Mouse (Mus musculus) forebrain, embryonic 11.5 days (tissue): ENCODE measurements around the gene Coil. TPM values are rescaled to one million over a fixed set of nuclear protein-coding genes. Genes with fewer than 3 reads are reported as not detected.

Experiments used
- ATAC-seq: fragments of 200-750 bp; cut with Nextera tagmentation; replicated peaks from 2 replicates; pipeline ENCODE4 v1.8.0; 2017; ENCODE audit warnings: moderate TSS enrichment; ENCODE audit not compliant: low FRiP score
- DNase-seq: peaks from one replicate; pipeline ENCODE4 v3.0.0-alpha.2; 2017; ENCODE audit warnings: low spot score
- H3K27ac ChIP-seq: fragments of 300-500 bp; sonication (generic); 2 replicates; pipeline ENCODE4 v1.5.1; 2014; ENCODE audit warnings: low read depth, low read length
- H3K27me3 ChIP-seq: fragments of 300-500 bp; sonication (generic); 2 replicates; pipeline ENCODE4 v1.6.1; 2014; ENCODE audit warnings: mild to moderate bottlenecking, low read length, mixed read lengths; ENCODE audit not compliant: control insufficient read depth, insufficient read depth
- H3K36me3 ChIP-seq: fragments of 300-500 bp; sonication (generic); 2 replicates; pipeline ENCODE4 v1.6.1; 2014; ENCODE audit warnings: mild to moderate bottlenecking, low read length, moderate library complexity, mixed read lengths; ENCODE audit not compliant: control insufficient read depth, insufficient read depth
- H3K4me1 ChIP-seq: fragments of 300-500 bp; sonication (generic); replicated peaks from 2 replicates; pipeline ENCODE4 v1.6.1; 2014; ENCODE audit warnings: low read length, mixed read lengths; ENCODE audit not compliant: control insufficient read depth, insufficient read depth
- H3K4me2 ChIP-seq: fragments of 300-500 bp; sonication (generic); 2 replicates; pipeline ENCODE4 v1.6.1; 2014; ENCODE audit warnings: low read depth, mild to moderate bottlenecking, low read length, moderate library complexity, mixed read lengths; ENCODE audit not compliant: severe bottlenecking
- H3K4me3 ChIP-seq: fragments of 300-500 bp; sonication (generic); 2 replicates; pipeline ENCODE4 v1.5.1; 2014; ENCODE audit warnings: low read depth, low read length
- H3K9ac ChIP-seq: fragments of 300-500 bp; sonication (generic); 2 replicates; pipeline ENCODE4 v1.6.1; 2014; ENCODE audit warnings: low read length
- H3K9me3 ChIP-seq: fragments of 300-500 bp; sonication (generic); 2 replicates; pipeline ENCODE4 v1.6.1; 2016; ENCODE audit warnings: low read length, mixed read lengths; ENCODE audit not compliant: control insufficient read depth
- WGBS: fragments of 180-500 bp; shearing (Covaris S2); extraction: QIAGEN DNeasy Blood & Tissue Kit; methylation state at CpG from one replicate; pipeline ENCODE4 v1.1.7; 2014; 5-methylcytosine and 5-hydroxymethylcytosine counted together
- polyA plus RNA-seq: library from polyadenylated mRNA; unstranded; fragments of >200 nt; fragmentation: Nextera tagmentation; extraction: Ambion mirVana; gene quantifications from 2 replicates; pipeline ENCODE4 v1.2.1, GENCODE M21; 2014

The Coil gene
- polyA plus RNA-seq, 1 experiment from 2014 or later = 20.4 TPM

GRCm38 (mm10) chr11:89003726-89004125 lies 33.7 kb downstream of the Coil start:
- no peak overlapping the region for H3K4me3 ChIP-seq
- H3K9me3 ChIP-seq = no peaks in the 10 kb centered on the region
- no peak for ATAC-seq
- 85% methylated on average over 4 of the region's 4 CpGs for WGBS
- no peak overlapping the region for H3K9ac ChIP-seq
- H3K27ac ChIP-seq = no peak overlapping the region
- peaks cover 19% of the 10 kb centered on the region for H3K27me3 ChIP-seq
- H3K36me3 ChIP-seq = no peaks in the 10 kb centered on the region
- no peaks in the 10 kb centered on the region; the same call in 1 of the 2 replicates for H3K4me1 ChIP-seq
- H3K4me2 ChIP-seq = no peak overlapping the region
- no peak for DNase-seq

- peaks cover 1% of the 10 kb centered on the region; the same call in 1 of the 2 replicates for H3K27me3 ChIP-seq
- H3K36me3 ChIP-seq = no peaks in the 10 kb centered on the region
- H3K4me1 ChIP-seq = no peaks in the 10 kb centered on the region
- H3K27ac ChIP-seq = no peak overlapping the region
- H3K4me3 ChIP-seq = no peak overlapping the region
- DNase-seq (no peak), ATAC-seq (no peak)
- no peak overlapping the region for H3K4me2 ChIP-seq
- H3K9ac ChIP-seq = no peak overlapping the region
- no peaks in the 10 kb centered on the region for H3K9me3 ChIP-seq
- WGBS = 79% methylated on average over 5 of the region's 5 CpGs
These were observed 35.4 kb downstream of the Coil start for GRCm38 (mm10) chr11:89005473-89005872.

GRCm38 (mm10) chr11:89006404-89006803 lies 36.4 kb downstream of the Coil start:
- H3K4me1 ChIP-seq = no peaks in the 10 kb centered on the region
- no peak for ATAC-seq
- no peak overlapping the region for H3K9ac ChIP-seq
- no peaks in the 10 kb centered on the region for H3K27me3 ChIP-seq
- no peak overlapping the region for H3K4me3 ChIP-seq
- no peak overlapping the region for H3K27ac ChIP-seq
- H3K4me2 ChIP-seq = no peak overlapping the region
- no peaks in the 10 kb centered on the region for H3K9me3 ChIP-seq
- no peak for DNase-seq
- no peaks in the 10 kb centered on the region for H3K36me3 ChIP-seq

- no peak overlapping the region for H3K27ac ChIP-seq
- no peaks in the 10 kb centered on the region for H3K36me3 ChIP-seq
- 86% methylated on average over 3 of the region's 3 CpGs for WGBS
- no peak overlapping the region for H3K4me3 ChIP-seq
- no peaks in the 10 kb centered on the region for H3K9me3 ChIP-seq
- no peak overlapping the region for H3K9ac ChIP-seq
- no peak overlapping the region for H3K4me2 ChIP-seq
- H3K4me1 ChIP-seq = no peaks in the 10 kb centered on the region
- DNase-seq (no peak), ATAC-seq (no peak)
- H3K27me3 ChIP-seq = no peaks in the 10 kb centered on the region
These were observed 37.5 kb downstream of the Coil start for GRCm38 (mm10) chr11:89007582-89007981.

- 89% methylated on average over 9 of the region's 9 CpGs for WGBS
- H3K27ac ChIP-seq = no peak overlapping the region
- H3K4me1 ChIP-seq = no peaks in the 10 kb centered on the region
- no peaks in the 10 kb centered on the region for H3K9me3 ChIP-seq
- DNase-seq = no peak
- no peaks in the 10 kb centered on the region for H3K27me3 ChIP-seq
- no peak for ATAC-seq
- no peak overlapping the region for H3K4me3 ChIP-seq
- no peak overlapping the region for H3K9ac ChIP-seq
- no peak overlapping the region for H3K4me2 ChIP-seq
- H3K36me3 ChIP-seq = no peaks in the 10 kb centered on the region
These were observed 39.0 kb downstream of the Coil start for GRCm38 (mm10) chr11:89009066-89009465.

- ATAC-seq = no peak
- Histone ChIP-seq H3K36me3 (no peaks in the 10 kb centered on the region), H3K27ac (no peak overlapping the region), H3K27me3 (no peaks in the 10 kb centered on the region), H3K4me2 (no peak overlapping the region), H3K4me3 (no peak overlapping the region), H3K9me3 (no peaks in the 10 kb centered on the region), H3K9ac (no peak overlapping the region), H3K4me1 (no peaks in the 10 kb centered on the region)
- DNase-seq = no peak
- WGBS = 83% methylated on average over 7 of the region's 7 CpGs
These were observed 39.4 kb downstream of the Coil start for GRCm38 (mm10) chr11:89009496-89009895.

- ATAC-seq (no peak), DNase-seq (no peak)
- WGBS = 86% methylated on average over 5 of the region's 5 CpGs
- H3K9ac ChIP-seq = no peak overlapping the region
- H3K4me3 ChIP-seq = no peak overlapping the region
- H3K4me1 ChIP-seq = no peaks in the 10 kb centered on the region
- no peak overlapping the region for H3K4me2 ChIP-seq
- H3K27ac ChIP-seq = no peak overlapping the region
- no peaks in the 10 kb centered on the region for H3K9me3 ChIP-seq
- no peaks in the 10 kb centered on the region for H3K36me3 ChIP-seq
- no peaks in the 10 kb centered on the region for H3K27me3 ChIP-seq
These were observed 42.2 kb downstream of the Coil start for GRCm38 (mm10) chr11:89012241-89012640.

GRCm38 (mm10) chr11:89017514-89018182 lies 47.6 kb downstream of the Coil start:
- no peaks in the 10 kb centered on the region for H3K27me3 ChIP-seq
- no peak overlapping the region for H3K4me3 ChIP-seq
- H3K4me2 ChIP-seq = no peak overlapping the region
- no peaks in the 10 kb centered on the region for H3K9me3 ChIP-seq
- WGBS = 90% methylated on average over 9 of the region's 9 CpGs
- no peak overlapping the region for H3K27ac ChIP-seq
- DNase-seq = no peak
- no peaks in the 10 kb centered on the region for H3K36me3 ChIP-seq
- no peaks in the 10 kb centered on the region for H3K4me1 ChIP-seq
- no peak overlapping the region for H3K9ac ChIP-seq
- no peak for ATAC-seq

- Histone ChIP-seq H3K9me3 (no peaks in the 10 kb centered on the region), H3K36me3 (no peaks in the 10 kb centered on the region), H3K27me3 (no peaks in the 10 kb centered on the region), H3K9ac (no peak overlapping the region), H3K4me2 (no peak overlapping the region), H3K4me1 (no peaks in the 10 kb centered on the region), H3K4me3 (no peak overlapping the region), H3K27ac (no peak overlapping the region)
- DNase-seq (no peak), ATAC-seq (no peak)
- WGBS = 72% methylated on average over 9 of the region's 9 CpGs
These were observed 50.7 kb downstream of the Coil start for GRCm38 (mm10) chr11:89020681-89021305.
